23 mouse cellular contexts compared by ENCODE assay signal in the genomic region with DNA sequence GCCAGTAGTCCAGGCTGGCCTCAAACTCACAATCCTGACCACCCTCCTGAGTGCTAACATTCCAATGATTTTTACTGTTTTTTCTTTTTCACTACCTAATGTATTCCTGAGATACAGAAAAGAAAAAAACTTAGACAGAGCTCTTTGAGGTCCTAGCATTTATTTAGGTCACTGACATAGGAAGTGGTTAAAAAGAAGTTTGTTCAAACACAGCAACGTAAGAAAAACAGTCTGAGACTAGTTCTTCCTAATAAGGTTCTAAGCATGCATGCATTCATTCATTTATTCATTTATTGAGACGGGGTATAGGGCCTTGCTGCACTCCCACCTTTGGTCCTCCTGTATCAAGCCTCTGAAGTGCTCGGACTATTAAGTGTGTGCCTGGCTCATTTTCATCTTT. TPM values are rescaled to one million over a fixed set of nuclear protein-coding genes. Genes with fewer than 3 reads are reported as not detected.
DNase-seq lines count a peak whose midpoint lies in the region; ATAC-seq and TF ChIP-seq lines count a peak whose summit lies in the region.
"Had no signal": no experiment of that assay in that cellular context is flagged by ENCODE, and none has a peak within 500 bp of the region (broad histone marks: within the 10 kb centered on the region; RNA-seq: fewer than 3 reads in every experiment).

No protein-coding gene starts in this region.

- H3K36me3 ChIP-seq in spleen, adult 2 months (ENCODE audit: control insufficient read depth, insufficient read depth, low read length): peaks cover 39% of the 10 kb centered on the region
- H3K36me3 ChIP-seq in MEL (ENCODE audit: control insufficient read depth in 1 of 2, insufficient read depth in 2 of 2, low read length in 2 of 2): peaks cover 4 to 7% of the 10 kb centered on the region in 2 experiments
- H3K36me3 ChIP-seq in forebrain, embryonic 12.5 days (replicated peaks): peaks cover 60% of the 10 kb centered on the region

- H3K79me2 ChIP-seq in MEL (ENCODE audit: control insufficient read depth, insufficient read depth, low read length, poor library complexity): no peaks in the 10 kb centered on the region

- H3K4me1 ChIP-seq in spleen, adult 2 months (ENCODE audit: control insufficient read depth, insufficient read depth, insufficient read length): peaks cover 5% of the 10 kb centered on the region
- H3K4me1 ChIP-seq in MEL (ENCODE audit: control insufficient read depth in 1 of 2, insufficient read depth in 2 of 2, low read length in 2 of 2): peaks cover 0 to 3% of the 10 kb centered on the region in 2 experiments; a peak in 1 of 4 replicates
- no peaks in the 10 kb centered on the region for H3K4me1 ChIP-seq in forebrain, embryonic 12.5 days
- H3K4me1 ChIP-seq: embryonic facial prominence, embryonic 13.5 days; forebrain, embryonic 13.5 days; heart, embryonic 15.5 days; hindbrain, embryonic 13.5 days had no signal

- no peak for TF ChIP-seq EP300 in MEL (IDR thresholded peaks at IDR 0.05; ENCODE audit: low read depth in 1 of 2, low read length in 2 of 2)

- no peak for TF ChIP-seq CTCF in gastrocnemius, adult 2 months (IDR thresholded peaks at IDR 0.05)
- TF ChIP-seq CTCF in spleen, adult 2 months (IDR thresholded peaks at IDR 0.05; ENCODE audit: extremely low read depth, insufficient read depth, insufficient read length, insufficient replicate concordance): no peak
- no peak for TF ChIP-seq CTCF in MEL (IDR thresholded peaks at IDR 0.05 in 2 of 3, conservative IDR thresholded peaks at IDR 0.05 in 1 of 3; ENCODE audit: control insufficient read depth in 1 of 3, insufficient read depth in 1 of 3, low read depth in 2 of 3, low read length in 3 of 3, poor library complexity in 1 of 3, severe bottlenecking in 1 of 3)

- intact Hi-C loops in gastrocnemius, adult 2 months (cut with DNase I): no loop called here

- ATAC-seq in inflammation-experienced regulatory T-cells, adult 6 months: peak; percentile 75
- no peak for ATAC-seq in forebrain, embryonic 12.5 days (ENCODE audit: low FRiP score)
- no peak for ATAC-seq in granulocyte monocyte progenitor cell, adult 5-6 weeks (replicated peaks; ENCODE audit: poor library complexity, severe bottlenecking)
- ATAC-seq: forebrain, embryonic 13.5 days; forebrain, postnatal 0 days; hindbrain, postnatal 0 days had no signal

- TF ChIP-seq POLR2A in spleen, adult 2 months (IDR thresholded peaks at IDR 0.05; ENCODE audit: low read depth, low read length): no peak
- no peak for TF ChIP-seq POLR2A in MEL (IDR thresholded peaks at IDR 0.05; ENCODE audit: control insufficient read depth in 1 of 2, insufficient read depth in 1 of 2, low read depth in 1 of 2, low read length in 2 of 2, poor library complexity in 1 of 2)

- peak overlapping the region; percentile 35 for H3K4me3 ChIP-seq in gastrocnemius, adult 2 months
- H3K4me3 ChIP-seq in spleen, adult 2 months (ENCODE audit: extremely low read depth, insufficient read depth, insufficient read length): no peak overlapping the region
- H3K4me3 ChIP-seq in MEL (ENCODE audit: control insufficient read depth in 1 of 2, insufficient read depth in 1 of 2, low read depth in 2 of 2, low read length in 2 of 2): 0 out of 4 replicates have a peak overlapping the region, but pooled peaks of 1 of the 2 experiments have one; percentile 13
- no peak overlapping the region for H3K4me3 ChIP-seq in forebrain, embryonic 12.5 days (replicated peaks)
- H3K4me3 ChIP-seq: embryonic facial prominence, embryonic 13.5 days; forebrain, embryonic 13.5 days; heart, adult 2 months; heart, embryonic 15.5 days; hindbrain, embryonic 13.5 days had no signal

- no peak for DNase-seq in gastrocnemius, adult 2 months
- DNase-seq in gastrocnemius, postnatal 10 days: no peak
- no peak for DNase-seq in spleen, adult 2 months (ENCODE audit: low read depth in 1 of 2, low spot score in 2 of 2)
- no peak for DNase-seq in spleen, postnatal 10 days (ENCODE audit: low spot score in 2 of 2)
- DNase-seq in MEL (ENCODE audit: low read depth, low spot score): no peak
- DNase-seq: adrenal gland, adult 8-10 months; adrenal gland, postnatal 36 days; cerebellum, adult 11-12 months; cerebellum, adult 9-10 months; cerebellum, postnatal 25 days; forebrain, postnatal 0 days; heart, adult 2 months; heart, postnatal 14 days had no signal

- no peak overlapping the region; the same call in 1 of the 2 replicates for H3K9ac ChIP-seq in MEL (ENCODE audit: control insufficient read depth, low read depth, low read length, poor library complexity, severe bottlenecking)
- H3K9ac ChIP-seq in forebrain, embryonic 12.5 days: no peak overlapping the region
- H3K9ac ChIP-seq: embryonic facial prominence, embryonic 13.5 days; forebrain, embryonic 13.5 days; forebrain, postnatal 0 days; heart, embryonic 15.5 days; hindbrain, embryonic 13.5 days had no signal

- TF ChIP-seq RAD21 in MEL (IDR thresholded peaks at IDR 0.05; ENCODE audit: low read depth, low read length): no peak

- no peaks in the 10 kb centered on the region for H3K27me3 ChIP-seq in spleen, adult 2 months (ENCODE audit: control insufficient read depth, insufficient read depth, low read length)
- H3K27me3 ChIP-seq in MEL (ENCODE audit: control insufficient read depth in 1 of 2, insufficient read depth in 2 of 2, low read length in 2 of 2): no peaks in the 10 kb centered on the region
- H3K27me3 ChIP-seq in forebrain, embryonic 12.5 days: no peaks in the 10 kb centered on the region
- H3K27me3 ChIP-seq: CH12.LX; embryonic facial prominence, embryonic 13.5 days; forebrain, embryonic 13.5 days; heart, embryonic 15.5 days; hindbrain, embryonic 13.5 days had no signal

- no peaks in the 10 kb centered on the region for H3K9me3 ChIP-seq in MEL (replicated peaks; ENCODE audit: insufficient read depth, low read length)
- no peaks in the 10 kb centered on the region for H3K9me3 ChIP-seq in forebrain, embryonic 12.5 days
- H3K9me3 ChIP-seq: embryonic facial prominence, embryonic 13.5 days; forebrain, embryonic 13.5 days; heart, embryonic 15.5 days; hindbrain, embryonic 13.5 days had no signal

- peak overlapping the region; percentile 80 for H3K27ac ChIP-seq in gastrocnemius, adult 2 months
- 0 out of 2 replicates have a peak overlapping the region, but pooled peaks have one; percentile 43 for H3K27ac ChIP-seq in spleen, adult 2 months (ENCODE audit: insufficient read depth, low read length)
- peak overlapping the region; percentile 19; the same call in 1 of the 2 replicates for H3K27ac ChIP-seq in MEL (ENCODE audit: control insufficient read depth, low read depth, low read length)
- H3K27ac ChIP-seq in forebrain, embryonic 12.5 days: no peak overlapping the region
- H3K27ac ChIP-seq: embryonic facial prominence, embryonic 13.5 days; forebrain, embryonic 13.5 days; heart, adult 2 months; heart, embryonic 15.5 days; hindbrain, embryonic 13.5 days; hindbrain, postnatal 0 days had no signal

- 72% methylated on average over 3 of the region's 3 CpGs for WGBS in spleen, adult 2 months
- WGBS in forebrain, embryonic 12.5 days: 94% methylated on average over 3 of the region's 3 CpGs

- no peak overlapping the region for H3K4me2 ChIP-seq in forebrain, embryonic 12.5 days
- H3K4me2 ChIP-seq: embryonic facial prominence, embryonic 13.5 days; forebrain, embryonic 13.5 days; heart, embryonic 11.5 days; heart, embryonic 15.5 days; hindbrain, embryonic 13.5 days had no signal

TF ChIP-seq in MEL, 35 proteins besides CTCF, POLR2A, EP300 and RAD21 (continues in another document):
- TF ChIP-seq MYB (IDR thresholded peaks at IDR 0.05; ENCODE audit: low read depth, low read length) (no peak), USF2 (IDR thresholded peaks at IDR 0.05; ENCODE audit: borderline replicate concordance in 1 of 2, insufficient read depth in 1 of 2, low read depth in 1 of 2, low read length in 2 of 2) (no peak), POLR2AphosphoS5 (IDR thresholded peaks at IDR 0.05; ENCODE audit: borderline replicate concordance, low read depth, low read length) (no peak)

RNA-seq across cellular contexts. Expression of a gene that starts 7.4 kb away (rescaled TPM):
- 10 to 100 TPM; 56.6 to 66.2 TPM for total RNA-seq in gastrocnemius, adult 2 months (2021)
- total RNA-seq in gastrocnemius, postnatal 10 days (2021): 10 to 100 TPM; 64.9 to 78.2 TPM
- 27.6 and 28.9 TPM in 2 replicates for polyA plus RNA-seq in spleen, adult 2 months (2012; rRNA removed)
- 37.7 and 47.1 TPM in 2 replicates for total RNA-seq in MEL (2012; rRNA removed)
- 10 to 100 TPM in 1 of 2 experiments, not detected in 1; 48.1 TPM for polyA plus RNA-seq in MEL (2012; ENCODE audit: insufficient read depth in 1 of 2, insufficient read length in 2 of 2, low read depth in 1 of 2, low replicate concordance in 2 of 2, missing spikeins in 1 of 2)
- 10 to 100 TPM; 35.2 to 50.4 (median 37.2) TPM for polyA plus RNA-seq in inflammation-experienced regulatory T-cells, adult 6 months (2017; shearing (Covaris generic))
- 89.3 and 91.0 TPM in 2 replicates for polyA plus RNA-seq in forebrain, embryonic 12.5 days (2016; fragmentation: Nextera tagmentation; extraction: Ambion mirVana)
- 51.8 and 69.8 TPM in 2 replicates for total RNA-seq in granulocyte monocyte progenitor cell, adult 5-6 weeks (2014; fragmentation: Nextera tagmentation)
- total RNA-seq in granulocyte monocyte progenitor cell, adult 5-6 weeks (2017): 50.8 and 52.6 TPM in 2 replicates

RNA-seq across cellular contexts. Expression of a gene that starts 8.4 kb away (rescaled TPM):
- 100 to 1,000 TPM; 115 to 138 TPM for total RNA-seq in gastrocnemius, adult 2 months (2021)
- 10 to 100 TPM; 74.1 to 76.2 TPM for total RNA-seq in gastrocnemius, postnatal 10 days (2021)
- 17.5 and 17.6 TPM in 2 replicates for polyA plus RNA-seq in spleen, adult 2 months (2012; rRNA removed)
- total RNA-seq in MEL (2012; rRNA removed): 11.4 and 13.1 TPM in 2 replicates
- polyA plus RNA-seq in MEL (2012; ENCODE audit: insufficient read depth in 1 of 2, insufficient read length in 2 of 2, low read depth in 1 of 2, low replicate concordance in 2 of 2, missing spikeins in 1 of 2): 10 to 100 TPM in 1 of 2 experiments, not detected in 1; 22.9 TPM
- polyA plus RNA-seq in inflammation-experienced regulatory T-cells, adult 6 months (2017; shearing (Covaris generic)): 100 to 1,000 TPM in 1 of 3 experiments, 10 to 100 TPM in 2; 91.3 to 114 (median 98.0) TPM
- 37.9 and 40.6 TPM in 2 replicates for polyA plus RNA-seq in forebrain, embryonic 12.5 days (2016; fragmentation: Nextera tagmentation; extraction: Ambion mirVana)
- 68.5 and 73.8 TPM in 2 replicates for total RNA-seq in granulocyte monocyte progenitor cell, adult 5-6 weeks (2014; fragmentation: Nextera tagmentation)
- total RNA-seq in granulocyte monocyte progenitor cell, adult 5-6 weeks (2017): 30.2 and 36.9 TPM in 2 replicates

RNA-seq across cellular contexts. Expression of a gene that starts 54.8 kb away (rescaled TPM):
- total RNA-seq in gastrocnemius, adult 2 months (2021): 10 to 100 TPM; 39.6 to 41.6 TPM
- 10 to 100 TPM; 33.6 to 37.5 TPM for total RNA-seq in gastrocnemius, postnatal 10 days (2021)
- polyA plus RNA-seq in spleen, adult 2 months (2012; rRNA removed): 4.8 and 5.2 TPM in 2 replicates
- 4.3 and 5.7 TPM in 2 replicates for total RNA-seq in MEL (2012; rRNA removed)
- 100 to 1,000 TPM in 1 of 2 experiments, 1 to 10 TPM in 1; 9.7 to 110 TPM for polyA plus RNA-seq in MEL (2012; ENCODE audit: insufficient read depth in 1 of 2, insufficient read length in 2 of 2, low read depth in 1 of 2, low replicate concordance in 2 of 2, missing spikeins in 1 of 2)
- 10 to 100 TPM in 1 of 3 experiments, 1 to 10 TPM in 2; 8.7 to 12.8 (median 9.7) TPM for polyA plus RNA-seq in inflammation-experienced regulatory T-cells, adult 6 months (2017; shearing (Covaris generic))
- polyA plus RNA-seq in forebrain, embryonic 12.5 days (2016; fragmentation: Nextera tagmentation; extraction: Ambion mirVana): 12.5 and 13.5 TPM in 2 replicates
- 81.6 and 84.7 TPM in 2 replicates for total RNA-seq in granulocyte monocyte progenitor cell, adult 5-6 weeks (2014; fragmentation: Nextera tagmentation)
- total RNA-seq in granulocyte monocyte progenitor cell, adult 5-6 weeks (2017): 114 and 142 TPM in 2 replicates
